Mouse (Mus musculus) CD8-positive naive resting alpha-beta T cell, adult 2 months (primary cell): Measurements from ENCODE around the gene Brca1.
"Not testable (repeated sequence)": the region's sequence is repeated elsewhere in the genome, so short reads cannot be mapped to it uniquely, and the experiment has no call there.

ENCODE experiments used
- DNase-seq, 2 experiments: peaks; one replicate each; pipeline ENCODE4 v3.0.0; 2022; ENCODE audit warnings: low read depth in 2 of 2, low spot score in 2 of 2

The Brca1 gene

DNA sequence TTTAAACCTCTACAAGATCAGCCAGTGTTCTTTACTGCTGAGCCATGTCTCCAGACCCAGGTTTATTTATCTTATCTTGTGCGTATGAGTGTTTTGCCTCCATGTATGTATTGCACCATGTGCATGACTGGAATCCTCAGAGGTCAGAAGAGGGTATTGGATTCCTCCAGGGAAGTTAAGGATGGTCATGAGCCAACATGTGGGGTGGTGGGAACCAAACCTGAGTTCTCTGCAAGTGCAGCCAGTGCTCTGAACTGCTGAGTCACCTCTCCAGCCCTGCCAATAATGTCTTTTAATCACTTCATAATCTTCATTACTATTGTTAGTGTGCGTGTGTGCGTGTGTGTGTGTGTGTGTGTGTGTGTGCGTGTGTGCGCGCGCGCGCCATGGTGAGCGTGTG lies 100.2 kb downstream of the Brca1 start:
- DNase-seq = no peak

DNA sequence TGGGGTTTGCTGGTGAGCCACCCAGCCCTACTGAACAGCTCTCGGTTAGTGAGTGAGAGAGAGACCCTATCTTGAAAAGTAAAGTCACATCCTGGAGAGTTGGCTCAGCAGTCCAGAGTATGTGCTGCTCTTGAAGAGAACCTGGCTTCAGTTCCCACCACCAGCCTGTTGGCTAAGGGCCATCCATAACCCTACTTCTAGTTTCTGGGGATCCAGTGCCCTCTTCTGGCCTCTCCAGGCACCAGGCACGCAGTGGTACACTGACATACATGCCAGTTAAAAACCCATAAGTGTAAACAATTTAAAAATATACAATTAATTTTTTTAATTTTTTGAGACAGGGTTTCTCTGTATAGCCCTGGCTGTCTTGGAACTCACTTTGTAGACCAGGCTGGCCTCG lies 101.4 kb downstream of the Brca1 start:
- DNase-seq = no peak

DNA sequence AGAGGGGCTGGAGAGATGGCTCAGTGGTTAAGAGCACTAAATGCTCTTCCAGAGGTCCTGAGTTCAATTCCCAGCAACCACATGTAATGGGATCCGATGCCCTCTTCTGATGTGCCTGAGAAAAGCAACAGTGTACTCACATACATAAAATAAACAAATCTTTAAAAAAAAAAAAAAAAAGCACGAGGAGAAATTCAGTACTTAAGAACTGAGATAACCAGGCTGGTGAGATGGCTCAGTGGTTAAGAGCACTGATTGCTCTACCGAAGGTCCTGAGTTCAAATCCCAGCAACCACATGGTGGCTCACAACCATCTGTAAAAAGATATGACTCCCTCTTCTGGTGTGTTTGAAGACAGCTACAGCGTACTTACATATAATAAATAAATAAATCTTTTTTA lies 102.2 kb downstream of the Brca1 start:
- DNase-seq = not testable (repeated sequence)

DNA sequence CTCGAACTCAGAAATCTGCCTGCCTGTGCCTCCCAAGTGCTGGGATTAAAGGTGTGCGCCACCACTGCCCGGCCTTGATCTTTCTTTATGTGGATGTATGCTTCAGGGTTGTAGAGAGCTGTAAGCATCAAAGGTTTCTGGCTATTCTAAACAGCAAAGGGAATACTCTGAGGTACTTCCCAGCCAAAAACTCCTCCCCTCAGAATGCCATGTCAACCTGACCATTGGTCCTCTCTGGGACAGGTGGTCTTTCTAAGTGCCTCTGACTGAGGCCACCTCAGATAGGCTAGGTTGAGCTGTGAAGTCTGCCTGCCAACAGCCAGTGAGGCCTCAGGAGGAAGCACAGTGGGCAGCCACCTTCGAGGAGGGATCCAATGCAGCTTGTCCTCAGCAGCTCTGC lies 102.9 kb downstream of the Brca1 start:
- DNase-seq = no peak

DNA sequence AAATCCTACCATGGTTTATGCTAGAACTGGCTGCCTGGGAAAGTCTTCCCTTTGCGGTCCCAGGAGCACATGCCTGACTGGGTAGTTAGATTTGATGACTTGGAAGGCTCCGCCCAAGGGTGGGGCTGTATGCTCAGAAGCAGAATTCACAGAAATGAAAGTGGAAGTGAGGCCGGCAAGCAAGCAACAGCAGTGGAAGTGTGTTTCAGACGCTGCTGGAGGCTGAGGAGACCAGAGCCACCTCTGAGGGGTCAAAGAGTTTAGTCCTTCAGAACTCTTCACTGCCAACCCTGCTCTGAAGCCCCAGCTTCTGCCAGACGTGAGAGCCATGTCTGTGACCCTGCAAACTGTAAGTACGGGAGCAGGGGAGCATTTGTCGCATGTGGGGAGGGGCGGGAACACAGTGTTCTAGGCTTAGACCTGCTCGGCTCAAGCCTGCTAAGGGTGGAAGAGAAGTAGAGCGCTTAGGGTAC lies 103.4 kb downstream of the Brca1 start, which contains the start of gene Ifi35:
Gene Ifi35 (plus strand): TSS at position 134 of the 473 bp plus-strand sequence.
- DNase-seq = peak; percentile 48 to 64

DNA sequence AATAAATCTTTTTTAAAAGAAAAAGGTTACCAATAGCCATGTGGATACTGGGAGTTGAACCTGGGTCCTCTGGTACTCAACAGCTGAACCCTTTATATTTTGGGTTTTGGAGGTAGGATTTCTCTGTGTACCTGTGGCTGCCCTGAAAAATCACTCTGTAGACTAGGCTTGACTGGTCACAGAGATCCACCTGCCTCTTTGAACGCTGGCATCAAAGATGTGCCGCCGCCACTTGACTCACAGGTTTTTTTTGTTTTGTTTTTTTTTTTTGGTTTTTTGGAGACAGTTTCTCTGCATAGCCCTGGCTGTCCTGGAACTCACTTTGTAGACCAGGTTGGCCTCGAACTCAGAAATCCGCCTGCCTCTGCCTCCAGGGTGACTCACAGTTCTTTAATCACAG lies 104.0 kb downstream of the Brca1 start:
- no peak for DNase-seq

DNA sequence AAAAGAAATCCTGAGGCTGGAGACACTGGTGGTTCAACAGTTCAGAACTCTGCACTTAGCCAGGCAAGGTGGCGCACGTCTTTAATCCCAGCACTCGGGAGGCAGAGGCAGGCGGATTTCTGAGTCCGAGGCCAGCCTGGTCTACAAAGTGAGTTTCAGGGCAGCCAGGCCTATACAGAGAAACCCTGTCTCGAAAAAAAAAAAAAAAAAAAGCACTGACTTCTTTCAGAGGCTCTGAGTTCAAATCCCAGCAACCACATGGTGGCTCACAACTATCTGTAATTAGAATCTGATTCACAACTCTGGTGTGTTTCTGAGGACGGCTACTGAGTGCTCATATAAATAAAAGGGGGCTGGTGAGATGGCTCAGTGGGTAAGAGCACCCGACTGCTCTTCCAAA lies 104.9 kb downstream of the Brca1 start:
- not testable (repeated sequence) for DNase-seq

DNA sequence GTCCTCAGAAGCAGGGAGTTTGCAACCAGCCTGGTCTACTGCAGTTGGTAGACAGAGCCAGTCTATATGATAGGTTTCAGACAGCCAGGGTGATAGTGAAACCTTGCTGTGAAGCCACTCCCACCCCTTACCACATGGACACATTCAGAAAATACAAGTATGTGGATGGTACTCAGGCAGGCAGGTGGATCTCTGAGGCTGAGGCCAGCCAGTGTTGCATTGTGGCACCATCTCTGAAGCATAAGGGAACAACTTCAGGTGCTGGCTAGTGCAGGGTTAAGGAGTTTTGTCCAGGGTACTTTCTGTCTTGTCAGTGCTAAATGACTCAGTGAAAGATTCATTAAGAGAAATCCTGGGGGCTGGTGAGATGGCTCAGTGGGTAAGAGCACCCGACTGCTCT lies 105.4 kb downstream of the Brca1 start:
- no peak for DNase-seq

DNA sequence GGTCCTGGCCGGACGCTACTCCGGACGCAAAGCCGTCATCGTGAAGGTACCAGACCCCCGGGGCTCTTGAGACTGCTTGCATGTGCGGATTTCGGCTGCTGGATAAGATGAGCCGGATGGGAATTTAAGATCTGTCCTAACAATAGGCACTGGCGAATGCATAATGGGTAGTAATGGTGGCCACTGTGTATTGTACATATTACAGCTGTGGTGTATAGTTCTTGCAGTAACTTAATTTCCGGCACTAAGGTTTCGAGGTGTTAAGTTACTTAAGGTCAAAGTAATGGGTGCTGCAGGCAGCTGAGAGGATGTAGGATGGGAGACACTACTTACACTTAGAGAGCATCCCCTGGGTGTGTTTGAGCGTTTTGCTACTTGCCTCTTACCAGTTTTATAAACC lies 109.0 kb downstream of the Brca1 start:
- DNase-seq = no peak

DNA sequence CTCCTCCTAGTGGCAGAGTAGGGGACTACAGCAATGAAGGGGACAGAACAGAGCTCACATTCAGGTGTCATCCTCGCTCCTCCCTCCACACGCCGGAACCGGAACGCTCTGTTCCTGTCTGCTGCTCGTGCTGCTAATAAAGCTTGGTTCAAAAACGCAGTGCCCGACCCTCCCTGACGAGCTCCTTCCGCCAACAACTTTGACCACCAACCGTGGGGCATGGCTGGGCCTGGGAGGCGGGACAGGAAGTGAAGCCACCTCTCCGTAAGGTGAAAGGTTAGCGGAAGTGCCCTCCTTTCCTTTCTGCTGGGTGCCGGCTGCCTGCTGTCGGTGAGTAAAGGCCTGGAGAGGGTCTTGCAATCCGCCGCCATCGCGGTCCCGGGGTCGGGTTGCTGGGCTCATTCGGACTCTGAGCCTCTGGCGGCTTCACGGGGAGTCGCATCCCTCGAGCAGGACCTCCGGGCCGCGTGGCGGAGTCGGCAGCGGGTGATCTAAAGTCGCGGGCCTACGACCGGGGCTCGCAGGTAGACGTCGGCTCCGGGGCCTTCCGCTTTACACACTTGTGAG lies 109.5 kb downstream of the Brca1 start, which contains the start of gene Rpl27:
Gene Rpl27 (plus strand): TSS at position 172 of the 567 bp plus-strand sequence.
- DNase-seq = peak; percentile 96 to 98

DNA sequence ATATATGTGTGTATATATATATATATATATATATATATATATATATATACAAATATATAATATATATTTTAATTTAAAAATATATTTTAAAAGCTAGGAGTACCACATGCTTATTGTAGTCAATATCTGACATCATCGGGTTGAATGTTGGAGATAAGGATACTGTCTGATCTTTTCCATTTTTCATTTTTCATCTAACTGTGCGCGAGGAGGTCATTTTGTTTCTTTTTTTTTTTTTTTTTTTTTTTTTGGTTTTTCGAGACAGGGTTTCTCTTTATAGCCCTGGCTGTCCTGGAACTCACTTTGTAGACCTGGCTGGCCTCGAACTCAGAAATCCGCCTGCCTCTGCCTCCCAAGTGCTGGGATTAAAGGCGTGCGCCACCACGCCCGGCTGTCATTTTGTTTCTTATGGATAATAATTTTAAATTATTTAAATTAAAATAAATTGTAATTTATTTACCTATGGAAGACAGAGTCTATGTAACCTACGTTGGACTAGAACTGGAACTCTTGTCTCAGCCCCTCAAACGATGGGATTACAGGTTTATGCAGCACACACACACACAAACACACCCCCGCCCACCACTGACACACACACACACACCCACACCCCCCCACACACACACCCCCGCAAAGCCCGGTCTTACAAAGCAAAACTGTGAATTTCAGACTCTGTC lies 110.2 kb downstream of the Brca1 start:
- DNase-seq = not testable (repeated sequence)
